Mouse (Mus musculus) megakaryocyte, embryonic 14.5 days (primary cell): ENCODE data around the gene Gm9837.

ENCODE experiments used
- FLI1 ChIP-seq: IDR thresholded peaks from 2 replicates; pipeline ENCODE4 v1.6.1; 2012; ENCODE audit warnings: low read length, inconsistent platforms, mixed read lengths
- GATA1 ChIP-seq: IDR thresholded peaks from 3 replicates; pipeline ENCODE4 v1.6.1; 2012; ENCODE audit warnings: mixed read lengths, low read length, inconsistent platforms, borderline replicate concordance

GRCm38 (mm10) chr11:53516775-53517627 lies 46.7 kb upstream of the Gm9837 start:
- no peak for TF ChIP-seq GATA1
- TF ChIP-seq FLI1 = no peak
